Mouse (Mus musculus) kidney, embryonic 15.5 days (tissue): Measurements from ENCODE around the gene Fastkd3. TPM values are rescaled to one million over a fixed set of nuclear protein-coding genes. Genes with fewer than 3 reads are reported as not detected.

Source experiments
- ATAC-seq: fragments of 200-750 bp; cut with Nextera tagmentation; replicated peaks from 2 replicates; pipeline ENCODE4 v1.8.0; 2017; ENCODE audit warnings: moderate TSS enrichment; ENCODE audit not compliant: low FRiP score
- H3K27ac ChIP-seq: fragments of 300-500 bp; sonication (generic); 2 replicates; pipeline ENCODE4 v1.5.1; 2015; ENCODE audit warnings: mild to moderate bottlenecking, inconsistent platforms
- H3K27me3 ChIP-seq: fragments of 300-500 bp; sonication (generic); 2 replicates; pipeline ENCODE4 v1.6.1; 2015; ENCODE audit warnings: inconsistent platforms
- H3K36me3 ChIP-seq: fragments of 300-500 bp; sonication (generic); 2 replicates; pipeline ENCODE4 v1.6.1; 2015; ENCODE audit warnings: inconsistent platforms
- H3K4me1 ChIP-seq: fragments of 300-500 bp; sonication (generic); 2 replicates; pipeline ENCODE4 v1.6.1; 2015; ENCODE audit warnings: inconsistent platforms
- H3K4me2 ChIP-seq: fragments of 300-500 bp; sonication (generic); 2 replicates; pipeline ENCODE4 v1.6.1; 2015; ENCODE audit warnings: moderate library complexity, mild to moderate bottlenecking, inconsistent platforms
- H3K4me3 ChIP-seq: fragments of 300-500 bp; sonication (generic); replicated peaks from 2 replicates; pipeline ENCODE4 v1.5.1; 2015; ENCODE audit warnings: mild to moderate bottlenecking, inconsistent platforms
- H3K9ac ChIP-seq: fragments of 300-500 bp; sonication (generic); 2 replicates; pipeline ENCODE4 v1.6.1; 2015; ENCODE audit warnings: mild to moderate bottlenecking, inconsistent platforms
- H3K9me3 ChIP-seq: fragments of 300-500 bp; sonication (generic); replicated peaks from 2 replicates; pipeline ENCODE4 v1.6.1; 2016; ENCODE audit warnings: inconsistent platforms
- WGBS: fragments of 180-500 bp; shearing (Covaris S2); methylation state at CpG from one replicate; pipeline ENCODE4 v1.1.7; 2015; ENCODE audit warnings: mixed read lengths; 5-methylcytosine and 5-hydroxymethylcytosine counted together
- polyA plus RNA-seq: library from polyadenylated mRNA; unstranded; fragments of >200 nt; fragmentation: Nextera tagmentation; extraction: Ambion mirVana; gene quantifications from 2 replicates; pipeline ENCODE4 v1.2.1, GENCODE M21; 2015

Fastkd3 gene
- polyA plus RNA-seq, 1 experiment from 2014 or later = 33.1 TPM

DNA sequence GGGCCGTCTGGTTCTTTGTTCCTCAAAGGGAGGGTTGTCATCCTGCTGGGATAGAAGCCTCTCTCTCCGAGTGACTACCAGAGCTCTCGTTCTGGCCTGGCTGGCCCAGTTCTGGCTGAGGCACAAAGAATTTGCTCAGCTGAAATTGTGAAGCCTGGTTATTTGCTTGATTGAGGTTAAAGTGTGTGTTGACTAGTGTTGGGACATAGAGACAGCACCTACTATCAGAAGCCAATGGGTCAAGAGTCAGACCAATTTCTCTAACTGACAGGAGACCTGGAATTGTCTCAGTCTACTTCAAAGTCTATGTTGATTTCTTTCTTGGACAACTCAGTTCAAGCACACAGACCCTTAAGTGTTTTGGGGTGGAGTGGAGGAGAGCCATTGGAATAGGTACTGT lies 45.0 kb downstream of the Fastkd3 start:
- H3K4me1 ChIP-seq = no peaks in the 10 kb centered on the region
- 85% methylated on average over 3 of the region's 3 CpGs for WGBS
- H3K9me3 ChIP-seq = no peaks in the 10 kb centered on the region
- H3K27ac ChIP-seq = no peak overlapping the region
- no peak for ATAC-seq
- H3K4me3 ChIP-seq = no peak overlapping the region
- 0 out of 2 replicates have a peak, but pooled peaks cover 9% of the 10 kb centered on the region for H3K36me3 ChIP-seq
- no peak overlapping the region for H3K4me2 ChIP-seq
- H3K27me3 ChIP-seq = no peaks in the 10 kb centered on the region
- H3K9ac ChIP-seq = no peak overlapping the region

Other genes with a start within 250 kb of the Fastkd3 start
- gene Mtrr, start 85 bp upstream of the Fastkd3 start, polyA plus RNA-seq = 21.7 and 22.7 TPM in 2 replicates
- 0.27 and 0.90 TPM in 2 replicates for gene 1700001L19Rik, start 15.2 kb downstream of the Fastkd3 start, polyA plus RNA-seq